Mouse (Mus musculus) testis, adult 2 months (tissue): ENCODE data around the gene Rac2.

Source experiments
- CTCF ChIP-seq: fragments of 200-500 bp; IDR thresholded peaks from 2 replicates; pipeline ENCODE4 v1.5.1; 2012; ENCODE audit warnings: low read depth, mild to moderate bottlenecking, inconsistent platforms, low read length, moderate library complexity; ENCODE audit not compliant: control insufficient read depth, insufficient read depth, insufficient replicate concordance
- POLR2A ChIP-seq: fragments of 200-500 bp; IDR thresholded peaks from 2 replicates; pipeline ENCODE4 v1.6.1; 2012; ENCODE audit warnings: low read depth, mild to moderate bottlenecking, inconsistent platforms, low read length, moderate library complexity; ENCODE audit not compliant: control insufficient read depth

GRCm38 (mm10) chr15:78567608-78568120 lies 4.9 kb downstream of the Rac2 start:
- TF ChIP-seq POLR2A, result no peak
- TF ChIP-seq CTCF, result no peak
